Mouse (Mus musculus) left cerebral cortex, adult 9 months (tissue): ENCODE measurements around the gene Zbtb37.

ENCODE experiments used
- DNase-seq, 2 experiments: peaks; one replicate each; pipeline ENCODE4 v3.0.0; 2022; ENCODE audit warnings: low spot score in 2 of 2

Zbtb37 gene

DNA sequence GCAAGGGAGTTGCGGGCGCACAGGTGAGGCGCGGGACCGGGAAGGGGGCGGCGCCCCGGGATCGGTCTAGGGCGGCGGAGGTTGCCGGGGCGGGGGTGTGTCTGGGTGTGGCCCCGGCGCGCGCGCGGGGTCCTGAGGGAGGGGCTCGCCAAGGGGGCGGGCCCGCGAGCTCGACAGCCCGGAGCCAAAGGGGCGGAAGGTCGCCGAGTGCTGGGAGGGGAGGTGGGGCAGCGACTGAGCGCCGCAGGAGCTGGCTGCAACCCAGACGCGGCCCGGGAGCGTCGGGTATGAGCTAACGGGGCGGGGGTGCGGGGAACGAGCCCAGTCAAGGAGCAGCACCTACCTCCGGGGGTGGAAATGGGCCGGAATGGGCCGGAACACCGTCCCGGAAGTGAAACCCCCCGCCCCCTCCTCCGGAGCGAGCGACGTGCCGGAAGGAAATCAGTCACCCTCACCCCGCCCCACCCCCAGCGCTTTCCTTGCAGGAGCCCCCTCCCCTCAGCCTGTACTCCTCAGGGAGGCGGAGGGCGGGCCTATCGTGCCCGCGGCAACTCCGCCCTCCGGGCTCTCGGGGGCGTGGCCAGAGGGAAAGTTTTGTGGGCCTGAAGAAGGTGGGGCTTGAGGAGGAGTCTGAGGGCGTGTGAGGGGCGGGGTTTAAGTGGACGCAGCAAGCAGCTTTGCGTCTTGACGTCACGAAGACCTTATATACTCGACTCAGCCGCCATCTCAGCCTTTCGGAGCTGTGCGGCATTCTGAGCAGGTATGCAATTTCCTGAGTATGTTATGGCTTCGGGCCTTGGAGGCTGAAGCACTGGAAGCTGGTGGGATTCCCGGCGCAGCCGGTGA, at the start of gene Zbtb37:
Zbtb37 (minus strand) TSS at position 415 of the 846 bp plus-strand sequence.
- DNase-seq: peak; percentile 97 to 98

- DNase-seq: no peak
These were observed 42.6 kb upstream of the Zbtb37 start for GRCm38 (mm10) chr1:161077243-161077642.

- no peak for DNase-seq
These were observed 41.6 kb upstream of the Zbtb37 start for GRCm38 (mm10) chr1:161076238-161076637.

GRCm38 (mm10) chr1:161071272-161071620, 36.6 kb upstream of the Zbtb37 start:
- DNase-seq: no peak

DNA sequence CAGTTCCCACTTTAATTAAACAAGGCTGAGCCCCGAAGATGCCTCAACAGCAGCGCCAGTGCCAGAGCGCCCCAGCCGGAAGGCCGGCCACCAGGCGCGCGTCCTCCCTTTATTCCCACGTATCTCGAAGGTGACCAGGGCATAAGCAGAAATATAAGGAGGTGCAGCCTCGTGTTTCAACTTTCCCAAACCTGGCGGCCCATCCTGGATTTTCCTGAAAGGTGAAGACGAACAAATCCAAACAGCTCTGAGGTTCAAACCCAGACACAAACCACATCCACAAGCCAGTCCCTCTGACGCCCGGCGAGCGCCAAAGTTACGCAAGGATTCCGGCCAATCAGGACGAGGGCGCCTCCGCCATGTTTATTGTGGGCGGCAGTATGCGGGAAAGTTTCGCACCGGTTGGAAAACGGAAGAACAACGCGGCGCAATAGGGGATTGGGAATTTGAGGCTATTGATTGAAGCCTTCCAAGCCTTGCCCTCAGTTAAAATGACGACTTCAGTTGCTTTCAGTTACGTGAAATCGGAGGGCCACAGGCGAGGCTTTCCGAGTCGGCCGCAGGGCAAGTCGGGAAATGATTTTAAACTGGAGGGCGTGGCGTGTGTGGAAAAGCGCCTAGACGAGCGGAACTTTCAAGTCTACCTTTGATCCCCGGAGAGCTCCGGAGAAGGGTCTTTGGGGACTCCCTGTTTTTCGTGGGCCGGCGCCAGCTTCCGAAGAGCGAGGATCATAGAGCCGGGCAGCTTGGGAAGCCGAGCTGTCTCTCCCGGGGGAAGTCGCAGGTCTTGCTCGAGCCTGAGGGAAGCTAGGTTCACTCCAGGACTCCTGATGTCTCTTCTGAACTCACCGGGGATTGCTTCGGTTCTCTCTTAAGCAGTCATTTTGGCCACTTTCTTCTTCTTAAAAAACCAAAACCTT, 36.0 kb upstream of the Zbtb37 start, which contains the start of the genes Dars2 and Cenpl:
Dars2 (minus strand) TSS at position 307 of the 920 bp plus-strand sequence.
Cenpl (plus strand) TSS at position 362 of the 920 bp plus-strand sequence.
- peak; percentile 93 to 98 for DNase-seq

DNA sequence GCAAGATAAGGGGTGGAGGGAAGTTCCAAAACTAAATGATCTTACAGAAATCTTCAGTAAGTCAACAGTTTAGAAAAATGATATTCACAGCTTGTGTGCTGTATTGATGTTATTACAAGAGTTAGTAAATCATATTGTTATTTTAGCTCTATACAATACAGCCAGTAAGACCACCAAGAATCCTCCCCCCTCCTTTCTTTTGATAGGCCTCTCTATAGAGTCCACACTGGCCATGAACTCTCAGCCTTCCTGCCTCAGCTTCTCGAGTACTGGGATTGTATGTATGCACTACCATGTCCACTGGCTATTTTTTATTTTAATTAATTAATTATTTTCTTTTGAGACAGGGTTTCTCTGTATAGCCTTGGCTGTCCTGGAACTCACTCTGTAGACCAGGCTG, 28.7 kb upstream of the Zbtb37 start:
- DNase-seq: no peak

- DNase-seq: no peak
These were observed 22.5 kb upstream of the Zbtb37 start for GRCm38 (mm10) chr1:161057164-161057563.

- DNase-seq: no peak
These were observed 12.3 kb upstream of the Zbtb37 start for GRCm38 (mm10) chr1:161046972-161047371.

DNA sequence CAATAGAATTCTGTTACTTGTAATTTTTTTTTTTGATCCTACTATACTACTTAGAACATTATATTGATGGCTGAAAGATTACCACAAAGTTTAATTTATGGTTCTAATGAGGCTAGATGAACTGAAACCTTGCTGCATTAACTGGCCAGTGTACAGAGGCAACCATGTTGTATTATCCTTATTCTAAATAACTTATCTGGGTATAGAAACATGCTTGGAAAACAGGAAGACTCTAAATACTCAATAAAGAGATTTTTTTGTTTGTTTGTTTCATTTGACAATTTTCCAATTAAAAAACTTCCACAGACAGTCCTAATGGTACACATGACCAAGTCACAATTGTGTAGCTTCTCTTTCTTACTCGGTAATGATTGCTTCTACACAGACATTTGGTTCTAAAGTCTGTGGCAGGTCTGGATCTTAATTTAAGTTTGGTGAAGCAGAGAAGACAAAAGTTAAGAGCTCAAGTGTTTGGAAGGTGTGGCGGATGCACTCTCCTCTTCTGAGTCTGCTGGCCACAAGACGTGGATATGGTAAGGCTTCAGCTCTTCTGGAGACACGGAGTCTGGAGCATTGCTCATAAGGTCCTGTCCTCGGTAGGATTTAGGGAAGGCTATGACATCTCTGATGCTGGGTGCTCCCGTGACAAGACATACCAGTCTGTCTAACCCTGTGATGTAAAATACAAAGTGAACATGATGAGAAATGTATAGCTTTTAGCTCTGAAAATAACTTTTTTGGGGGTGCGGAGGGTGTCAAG, 6.8 kb upstream of the Zbtb37 start:
- DNase-seq: no peak

- no peak for DNase-seq
These were observed 6.2 kb upstream of the Zbtb37 start for GRCm38 (mm10) chr1:161040855-161041254.

DNA sequence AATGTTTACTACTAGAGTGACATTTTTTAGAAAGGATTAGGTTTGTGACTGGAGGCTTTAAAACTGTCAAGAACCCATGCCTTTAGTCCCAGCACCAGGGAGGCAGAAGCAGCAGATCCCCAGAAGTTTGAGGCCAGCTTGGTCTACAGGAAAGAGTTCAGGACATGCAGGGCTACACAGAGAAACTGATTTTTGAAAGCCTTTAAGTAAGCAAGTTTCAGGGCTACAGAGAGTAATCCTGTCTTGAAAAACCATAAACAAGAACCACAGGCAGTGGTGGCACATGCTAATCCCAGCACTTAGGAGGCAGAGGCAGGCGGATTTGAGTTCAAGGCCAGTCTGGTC, 5.7 kb upstream of the Zbtb37 start:
- no peak for DNase-seq

- no peak for DNase-seq
These were observed 5.2 kb upstream of the Zbtb37 start for GRCm38 (mm10) chr1:161039741-161040425.

DNA sequence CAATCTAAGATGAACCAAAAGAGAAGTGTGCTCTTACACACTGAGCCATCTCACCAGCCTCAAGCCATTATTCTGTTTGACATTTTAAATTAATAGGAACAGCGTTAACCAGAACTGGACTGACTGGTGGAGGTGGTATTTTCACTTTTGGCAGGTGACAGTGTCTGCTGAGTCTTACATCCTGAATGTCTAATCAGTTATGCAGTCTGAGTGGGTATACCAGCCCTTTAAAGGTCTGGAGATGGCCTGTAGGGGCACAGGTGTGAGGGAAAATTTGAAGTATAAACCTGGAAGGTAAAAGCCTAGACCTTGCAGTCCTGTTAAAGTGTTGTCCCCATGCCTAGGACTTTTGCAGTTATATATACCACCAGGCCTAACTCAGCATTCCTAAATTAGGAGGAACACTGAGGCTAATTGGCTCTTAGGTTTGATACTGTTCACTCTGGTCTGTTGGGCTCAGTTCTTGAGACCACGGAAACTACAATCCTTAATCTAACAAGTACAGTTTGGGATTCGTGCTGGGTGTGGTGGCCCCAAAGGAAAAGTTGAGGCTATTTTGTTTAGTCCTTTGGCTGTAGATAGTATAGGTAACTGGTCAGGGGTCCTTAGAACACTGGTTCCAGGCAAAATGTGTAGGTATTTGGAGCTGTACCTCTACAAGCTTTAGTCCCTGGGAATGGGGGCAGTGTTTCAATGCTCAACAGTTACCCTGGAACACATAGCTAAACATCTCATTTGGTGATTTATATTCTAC, 4.5 kb upstream of the Zbtb37 start:
- DNase-seq: no peak

DNA sequence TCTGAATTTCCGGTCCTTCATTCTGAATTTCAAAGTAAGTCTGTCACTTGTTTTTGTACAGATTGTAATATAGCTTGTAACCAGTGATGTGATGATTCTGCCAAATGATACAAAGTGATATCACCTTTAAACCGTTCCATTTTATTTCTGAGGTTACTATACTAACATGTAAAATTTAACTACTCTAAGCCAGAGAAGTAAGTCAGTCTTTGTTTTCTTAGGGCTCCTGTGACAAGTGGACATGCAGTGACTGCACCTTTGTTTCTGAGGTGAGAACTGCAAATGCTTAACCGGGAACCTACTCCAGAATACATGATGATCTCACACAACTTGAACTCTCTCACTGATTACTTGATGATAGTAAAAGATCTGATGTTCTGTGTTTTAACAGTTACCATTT, 3.4 kb upstream of the Zbtb37 start:
- no peak for DNase-seq

DNA sequence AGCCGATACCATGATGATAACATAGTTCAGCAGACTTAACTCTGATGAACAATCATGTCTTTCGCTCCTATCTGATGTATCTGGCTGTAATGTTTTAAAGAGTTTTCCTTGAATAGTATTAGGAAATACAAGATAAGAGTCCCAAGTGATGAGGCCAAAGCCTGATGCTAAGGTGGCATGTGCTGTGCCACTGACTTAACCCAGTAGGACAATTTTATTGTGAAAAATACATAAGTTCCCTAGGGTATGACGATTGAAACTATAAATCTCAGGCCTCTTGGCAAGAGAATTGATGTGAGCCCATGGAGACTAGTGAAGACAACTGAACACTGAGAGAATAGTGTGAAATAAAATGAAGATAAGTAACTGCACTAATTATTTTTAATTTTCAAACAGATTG, 3.0 kb upstream of the Zbtb37 start:
- DNase-seq: no peak

GRCm38 (mm10) chr1:161037026-161037425, 2.4 kb upstream of the Zbtb37 start:
- no peak for DNase-seq

- DNase-seq: no peak
These were observed 1.8 kb upstream of the Zbtb37 start for GRCm38 (mm10) chr1:161036411-161036841.

DNA sequence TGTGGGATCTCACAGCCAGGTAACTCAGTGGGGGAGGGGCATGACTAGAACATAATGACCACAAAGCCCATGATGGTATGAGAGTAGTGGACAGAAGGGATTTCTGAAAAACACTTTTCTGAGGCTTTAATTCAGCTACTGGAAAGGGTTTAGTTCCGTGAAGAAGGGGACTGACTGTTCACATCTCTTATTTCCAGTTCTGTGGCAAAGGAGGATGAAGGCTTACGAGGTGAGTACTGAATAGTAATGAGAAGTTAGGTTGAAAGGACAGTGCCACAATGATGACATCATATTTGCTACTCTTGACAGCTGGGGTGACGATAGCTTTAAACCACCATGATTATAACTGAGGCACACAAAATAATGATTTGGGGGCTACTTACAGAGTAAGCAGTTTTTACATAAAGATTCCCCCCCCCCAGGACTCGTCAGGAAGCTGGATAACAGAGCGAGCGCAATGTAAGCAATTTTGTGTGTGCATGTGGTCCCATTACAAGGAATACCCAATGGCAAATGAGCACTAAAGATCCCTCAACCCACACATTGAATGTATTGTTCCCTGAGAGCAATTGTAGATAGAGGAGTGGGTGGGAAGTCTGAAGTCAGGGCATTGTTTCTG, 1.2 kb upstream of the Zbtb37 start:
- no peak for DNase-seq

DNA sequence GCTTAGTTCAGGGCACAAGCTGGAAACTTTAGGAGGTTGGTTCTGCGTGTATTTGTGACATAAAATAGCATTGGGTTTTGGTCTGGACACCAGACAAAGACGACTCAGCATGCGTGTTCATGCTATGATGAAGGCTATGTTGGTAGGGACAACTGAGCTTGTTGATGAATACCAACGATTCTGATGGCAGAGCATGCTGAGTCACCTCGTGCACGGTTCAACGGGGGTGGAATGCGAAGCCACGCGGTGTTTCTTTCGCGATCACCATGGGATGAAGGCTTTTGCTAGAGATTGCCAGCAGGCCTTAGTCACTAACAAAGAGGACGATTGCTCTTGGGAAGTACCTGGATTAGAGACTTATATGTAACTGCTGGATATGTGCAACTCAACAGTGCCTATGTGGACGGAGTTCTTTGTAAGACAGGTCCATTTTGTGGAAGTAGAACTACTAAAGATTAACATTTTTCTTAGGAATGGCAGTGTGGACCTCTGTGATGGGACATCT, 684 bp upstream of the Zbtb37 start:
- DNase-seq: no peak
